Mouse (Mus musculus) G1E (cell line): ENCODE results near the gene Itgad. TPM values are rescaled to one million over a fixed set of nuclear protein-coding genes. Genes with fewer than 3 reads are reported as not detected.

ENCODE experiments used
- ATAC-seq: 2 replicates; pipeline ENCODE4 v1.8.0; 2016; ENCODE audit warnings: mild to moderate bottlenecking; ENCODE audit not compliant: insufficient number of reproducible peaks, poor library complexity, low FRiP score, severe bottlenecking; ENCODE audit errors: extremely low read depth
- DNase-seq: peaks from one replicate; pipeline ENCODE4 v3.0.0; 2012; ENCODE audit warnings: low spot score
- H3K27me3 ChIP-seq: 2 replicates; pipeline ENCODE4 v1.6.1; 2012; ENCODE audit warnings: mild to moderate bottlenecking, low read length, inconsistent platforms; ENCODE audit not compliant: insufficient read depth
- H3K36me3 ChIP-seq: replicated peaks from 2 replicates; pipeline ENCODE3; 2012; ENCODE audit warnings: mild to moderate bottlenecking, inconsistent platforms
- H3K4me1 ChIP-seq: 2 replicates; pipeline ENCODE4 v1.6.1; 2012; ENCODE audit warnings: low read depth, low read length, inconsistent platforms, mixed read lengths; ENCODE audit not compliant: insufficient read depth
- H3K4me3 ChIP-seq: 2 replicates; pipeline ENCODE4 v1.5.1; 2012; ENCODE audit warnings: low read depth, mild to moderate bottlenecking, inconsistent platforms, low read length, moderate library complexity, mixed read lengths
- H3K9me3 ChIP-seq: replicated peaks from 2 replicates; pipeline ENCODE4 v1.6.1; 2012; ENCODE audit warnings: inconsistent platforms
- CTCF ChIP-seq: IDR thresholded peaks from 2 replicates; pipeline ENCODE4 v1.5.1; 2012; ENCODE audit warnings: low read depth, low read length, inconsistent platforms, mixed read lengths
- GATA1 ChIP-seq: IDR thresholded peaks from 2 replicates; pipeline ENCODE4 v1.6.1; 2012; ENCODE audit warnings: borderline replicate concordance, low read length, inconsistent platforms, mixed read lengths
- GATA2 ChIP-seq: IDR thresholded peaks from 2 replicates; pipeline ENCODE4 v1.6.1; 2012; ENCODE audit warnings: low read depth, low read length, inconsistent platforms, borderline replicate concordance
- POLR2AphosphoS5 ChIP-seq: IDR thresholded peaks from 2 replicates; pipeline ENCODE4 v1.6.1; 2012; ENCODE audit warnings: low read depth, low read length, inconsistent platforms; ENCODE audit not compliant: insufficient replicate concordance
- TAL1 ChIP-seq: conservative IDR thresholded peaks from 2 replicates; pipeline ENCODE4 v1.6.1; 2012; ENCODE audit warnings: low read depth, low read length, inconsistent platforms, mixed read lengths
- polyA plus RNA-seq: library from polyadenylated mRNA; stranded (reverse); fragments of >175 nt; gene quantifications from 2 replicates; pipeline ENCODE4 v1.2.3, GENCODE M21; 2012
- total RNA-seq, 2 experiments: library from RNA; stranded (forward) in 1 of 2; stranded (reverse) in 1 of 2; fragments of 200-1000 nt in 1 of 2; fragments of >200 nt in 1 of 2; fragmentation: Nextera tagmentation in 1 of 2; gene quantifications; 2 replicates each; pipeline ENCODE4 v1.2.3; 2014 to 2017

Gene Itgad
- total and polyA plus RNA-seq, 3 experiments: 0.01 TPM; not detected in 2

- no peak for TF ChIP-seq POLR2AphosphoS5
- no peak for TF ChIP-seq TAL1
- TF ChIP-seq GATA2: no peak
- no peak for TF ChIP-seq GATA1
- TF ChIP-seq CTCF: no peak
- DNase-seq: no peak
- H3K36me3 ChIP-seq: peaks cover 11% of the 10 kb centered on the region
- H3K4me3 ChIP-seq: no peak overlapping the region
- H3K9me3 ChIP-seq: no peaks in the 10 kb centered on the region
- peaks cover 9% of the 10 kb centered on the region for H3K4me1 ChIP-seq
- no peak for ATAC-seq
- peaks cover 23% of the 10 kb centered on the region for H3K27me3 ChIP-seq
Observed at GRCm38 (mm10) chr7:128266056-128266455, 111.9 kb downstream of the Itgad start.

GRCm38 (mm10) chr7:128267391-128267790, 113.2 kb downstream of the Itgad start:
- no peak overlapping the region for H3K4me3 ChIP-seq
- H3K36me3 ChIP-seq: peaks cover 24% of the 10 kb centered on the region
- H3K4me1 ChIP-seq: peaks cover 6% of the 10 kb centered on the region
- DNase-seq: no peak
- ATAC-seq: no peak
- no peaks in the 10 kb centered on the region for H3K9me3 ChIP-seq
- TF ChIP-seq TAL1 (no peak), POLR2AphosphoS5 (no peak), GATA2 (no peak), GATA1 (no peak)
- peaks cover 23% of the 10 kb centered on the region for H3K27me3 ChIP-seq

GRCm38 (mm10) chr7:128267813-128268212, 113.6 kb downstream of the Itgad start:
- H3K27me3 ChIP-seq: peaks cover 21% of the 10 kb centered on the region
- TF ChIP-seq CTCF (no peak), GATA1 (no peak), POLR2AphosphoS5 (no peak), TAL1 (no peak), GATA2 (no peak)
- peaks cover 28% of the 10 kb centered on the region for H3K36me3 ChIP-seq
- H3K4me3 ChIP-seq: no peak overlapping the region
- ATAC-seq (no peak), DNase-seq (no peak)
- H3K4me1 ChIP-seq: peaks cover 6% of the 10 kb centered on the region
- no peaks in the 10 kb centered on the region for H3K9me3 ChIP-seq

- peaks cover 10% of the 10 kb centered on the region for H3K4me1 ChIP-seq
- H3K4me3 ChIP-seq: no peak overlapping the region
- H3K9me3 ChIP-seq: no peaks in the 10 kb centered on the region
- no peak for DNase-seq
- no peak for ATAC-seq
- H3K27me3 ChIP-seq: peaks cover 14% of the 10 kb centered on the region
- H3K36me3 ChIP-seq: peaks cover 54% of the 10 kb centered on the region
- TF ChIP-seq TAL1: no peak
- no peak for TF ChIP-seq GATA2
- no peak for TF ChIP-seq POLR2AphosphoS5
- TF ChIP-seq GATA1: no peak
- TF ChIP-seq CTCF: no peak
Observed at GRCm38 (mm10) chr7:128270431-128270850, 116.3 kb downstream of the Itgad start.

GRCm38 (mm10) chr7:128271496-128271895, 117.3 kb downstream of the Itgad start:
- no peaks in the 10 kb centered on the region for H3K9me3 ChIP-seq
- no peak for TF ChIP-seq POLR2AphosphoS5
- DNase-seq: no peak
- peaks cover 65% of the 10 kb centered on the region for H3K36me3 ChIP-seq
- H3K4me1 ChIP-seq: peaks cover 10% of the 10 kb centered on the region
- peaks cover 7% of the 10 kb centered on the region; the same call in 1 of the 2 replicates for H3K27me3 ChIP-seq
- no peak overlapping the region for H3K4me3 ChIP-seq
- ATAC-seq: no peak

Other genes with a start within 250 kb of the Itgad start
- gene Kat8, start 241.9 kb upstream of the Itgad start, total RNA-seq (2014; fragmentation: Nextera tagmentation): 39.0 and 45.1 TPM in 2 replicates
- 44.0 and 44.5 TPM in 2 replicates for gene Kat8, start 241.9 kb upstream of the Itgad start, total RNA-seq (2017)
- gene Kat8, start 241.9 kb upstream of the Itgad start, polyA plus RNA-seq: 6.8 and 7.4 TPM in 2 replicates
- gene Prss8, start 224.3 kb upstream of the Itgad start, total RNA-seq (2014; fragmentation: Nextera tagmentation): not detected in 2 replicates
- 0.05 TPM in 1 of 2 replicates, not detected in the other for gene Prss8, start 224.3 kb upstream of the Itgad start, total RNA-seq (2017)
- not detected in 2 replicates for gene Prss8, start 224.3 kb upstream of the Itgad start, polyA plus RNA-seq
- gene Prss36, start 207.7 kb upstream of the Itgad start, total RNA-seq (2014; fragmentation: Nextera tagmentation): 4.0 and 5.4 TPM in 2 replicates
- 0.76 and 4.9 TPM in 2 replicates for gene Prss36, start 207.7 kb upstream of the Itgad start, total RNA-seq (2017)
- gene Prss36, start 207.7 kb upstream of the Itgad start, polyA plus RNA-seq: 8.5 and 8.9 TPM in 2 replicates
- 211 and 218 TPM in 2 replicates for gene Fus, start 186.9 kb upstream of the Itgad start, total RNA-seq (2014; fragmentation: Nextera tagmentation)
- 34.6 and 45.5 TPM in 2 replicates for gene Fus, start 186.9 kb upstream of the Itgad start, total RNA-seq (2017)
- 568 and 604 TPM in 2 replicates for gene Fus, start 186.9 kb upstream of the Itgad start, polyA plus RNA-seq
- gene Pycard, start 160.5 kb upstream of the Itgad start, total RNA-seq (2014; fragmentation: Nextera tagmentation): 2.0 and 2.4 TPM in 2 replicates
- gene Pycard, start 160.5 kb upstream of the Itgad start, total RNA-seq (2017): 3.3 and 3.5 TPM in 2 replicates
- 1.2 and 1.3 TPM in 2 replicates for gene Pycard, start 160.5 kb upstream of the Itgad start, polyA plus RNA-seq
- gene Trim72, start 150.4 kb upstream of the Itgad start, total RNA-seq (2014; fragmentation: Nextera tagmentation): not detected in 2 replicates
- 0.06 and 0.16 TPM in 2 replicates for gene Trim72, start 150.4 kb upstream of the Itgad start, total RNA-seq (2017)
- gene Trim72, start 150.4 kb upstream of the Itgad start, polyA plus RNA-seq: 0.03 and 0.04 TPM in 2 replicates
- 0.30 TPM in 1 of 2 replicates, not detected in the other for gene Itgam, start 91.7 kb upstream of the Itgad start, total RNA-seq (2014; fragmentation: Nextera tagmentation)
- 0.22 and 0.29 TPM in 2 replicates for gene Itgam, start 91.7 kb upstream of the Itgad start, total RNA-seq (2017)
- gene Itgam, start 91.7 kb upstream of the Itgad start, polyA plus RNA-seq: 0.02 and 0.07 TPM in 2 replicates
- gene Gm49368, start 91.7 kb upstream of the Itgad start, total RNA-seq (2014; fragmentation: Nextera tagmentation): not detected in 2 replicates
- not detected in 2 replicates for gene Gm49368, start 91.7 kb upstream of the Itgad start, total RNA-seq (2017)
- 0.03 TPM in 1 of 2 replicates, not detected in the other for gene Gm49368, start 91.7 kb upstream of the Itgad start, polyA plus RNA-seq
- not detected in 2 replicates for gene Itgax, start 24.8 kb upstream of the Itgad start, total RNA-seq (2014; fragmentation: Nextera tagmentation)
- 0.11 and 0.58 TPM in 2 replicates for gene Itgax, start 24.8 kb upstream of the Itgad start, total RNA-seq (2017)
- not detected in 2 replicates for gene Itgax, start 24.8 kb upstream of the Itgad start, polyA plus RNA-seq
- not detected in 2 replicates for gene Cox6a2, start 52.0 kb downstream of the Itgad start, total RNA-seq (2014; fragmentation: Nextera tagmentation)
- gene Cox6a2, start 52.0 kb downstream of the Itgad start, total RNA-seq (2017): 0.27 TPM in 1 of 2 replicates, not detected in the other
- 0.13 and 0.21 TPM in 2 replicates for gene Cox6a2, start 52.0 kb downstream of the Itgad start, polyA plus RNA-seq
- 10.2 and 12.0 TPM in 2 replicates for gene Armc5, start 83.0 kb downstream of the Itgad start, total RNA-seq (2014; fragmentation: Nextera tagmentation)
- gene Armc5, start 83.0 kb downstream of the Itgad start, total RNA-seq (2017): 5.6 and 7.6 TPM in 2 replicates
- gene Armc5, start 83.0 kb downstream of the Itgad start, polyA plus RNA-seq: 22.8 and 23.8 TPM in 2 replicates
- gene 9130023H24Rik, start 83.7 kb downstream of the Itgad start, total RNA-seq (2014; fragmentation: Nextera tagmentation): 3.8 and 5.5 TPM in 2 replicates
- 5.5 and 6.1 TPM in 2 replicates for gene 9130023H24Rik, start 83.7 kb downstream of the Itgad start, total RNA-seq (2017)
- 0.72 and 0.73 TPM in 2 replicates for gene 9130023H24Rik, start 83.7 kb downstream of the Itgad start, polyA plus RNA-seq
- 0.34 TPM in 1 of 2 replicates, not detected in the other for gene Tgfb1i1, start 92.4 kb downstream of the Itgad start, total RNA-seq (2014; fragmentation: Nextera tagmentation)
- 0.11 TPM in 1 of 2 replicates, not detected in the other for gene Tgfb1i1, start 92.4 kb downstream of the Itgad start, total RNA-seq (2017)
- 0.05 TPM in 1 of 2 replicates, not detected in the other for gene Tgfb1i1, start 92.4 kb downstream of the Itgad start, polyA plus RNA-seq
- gene Slc5a2, start 111.3 kb downstream of the Itgad start, total RNA-seq (2014; fragmentation: Nextera tagmentation): not detected in 2 replicates
- gene Slc5a2, start 111.3 kb downstream of the Itgad start, total RNA-seq (2017): 0.55 TPM in 1 of 2 replicates, not detected in the other
- 0.05 TPM in 1 of 2 replicates, not detected in the other for gene Slc5a2, start 111.3 kb downstream of the Itgad start, polyA plus RNA-seq
- gene BC017158, start 143.8 kb downstream of the Itgad start, total RNA-seq (2014; fragmentation: Nextera tagmentation): 89.4 and 93.4 TPM in 2 replicates
- gene BC017158, start 143.8 kb downstream of the Itgad start, total RNA-seq (2017): 26.8 and 35.3 TPM in 2 replicates
- gene BC017158, start 143.8 kb downstream of the Itgad start, polyA plus RNA-seq: 31.7 and 33.5 TPM in 2 replicates